Mouse (Mus musculus): Measurements from ENCODE around the gene Clca4b.

GRCm38 (mm10) chr3:144971553-144972270 lies 39.4 kb upstream of the Clca4b start:
- TF ChIP-seq MYOG (IDR thresholded peaks at IDR 0.05; ENCODE audit: control insufficient read depth, extremely low read depth, insufficient read length) (no peak), CTCF (IDR thresholded peaks at IDR 0.05; ENCODE audit: control insufficient read depth, insufficient read depth, insufficient read length) (no peak), FOSL1 (IDR thresholded peaks at IDR 0.05; ENCODE audit: insufficient read depth, low read length, poor library complexity, severe bottlenecking) (no peak), USF1 (IDR thresholded peaks at IDR 0.05; ENCODE audit: low read depth) (no peak), CEBPB (IDR thresholded peaks at IDR 0.05; ENCODE audit: low read depth) (peak; percentile 29)

Data from C2C12 (cell line).